Mouse (Mus musculus) heart, embryonic 15.5 days (tissue): ENCODE results near the gene Kcnk18. TPM values are rescaled to one million over a fixed set of nuclear protein-coding genes. Genes with fewer than 3 reads are reported as not detected.

ENCODE experiments used
- ATAC-seq: fragments of 200-750 bp; cut with Nextera tagmentation; replicated peaks from 2 replicates; pipeline ENCODE4 v1.8.0; 2017; ENCODE audit warnings: low read depth, moderate TSS enrichment; ENCODE audit not compliant: insufficient number of reproducible peaks, insufficient read depth, low FRiP score
- H3K27ac ChIP-seq: fragments of 300-500 bp; sonication (generic); 2 replicates; pipeline ENCODE4 v1.5.1; 2015; ENCODE audit warnings: mild to moderate bottlenecking, inconsistent platforms
- H3K27me3 ChIP-seq: fragments of 300-500 bp; sonication (generic); 2 replicates; pipeline ENCODE4 v1.6.1; 2015; ENCODE audit warnings: inconsistent platforms
- H3K36me3 ChIP-seq: fragments of 300-500 bp; sonication (generic); 2 replicates; pipeline ENCODE4 v1.6.1; 2015; ENCODE audit warnings: mild to moderate bottlenecking, inconsistent platforms
- H3K4me1 ChIP-seq: fragments of 300-500 bp; sonication (generic); replicated peaks from 2 replicates; pipeline ENCODE4 v1.6.1; 2015; ENCODE audit warnings: inconsistent platforms
- H3K4me2 ChIP-seq: fragments of 300-500 bp; sonication (generic); 2 replicates; pipeline ENCODE4 v1.6.1; 2015; ENCODE audit warnings: inconsistent platforms, mild to moderate bottlenecking, moderate library complexity
- H3K4me3 ChIP-seq: fragments of 300-500 bp; sonication (generic); 2 replicates; pipeline ENCODE4 v1.5.1; 2015; ENCODE audit warnings: mild to moderate bottlenecking, inconsistent platforms
- H3K9ac ChIP-seq: fragments of 300-500 bp; sonication (generic); 2 replicates; pipeline ENCODE4 v1.6.1; 2015; ENCODE audit warnings: mild to moderate bottlenecking, inconsistent platforms
- H3K9me3 ChIP-seq: fragments of 300-500 bp; sonication (generic); replicated peaks from 2 replicates; pipeline ENCODE4 v1.6.1; 2016; ENCODE audit warnings: inconsistent platforms
- WGBS: fragments of 180-500 bp; shearing (Covaris S2); methylation state at CpG from one replicate; pipeline ENCODE4 v1.1.7; 2015; ENCODE audit warnings: mixed read lengths; 5-methylcytosine and 5-hydroxymethylcytosine counted together
- polyA plus RNA-seq: library from polyadenylated mRNA; unstranded; fragments of >200 nt; fragmentation: Nextera tagmentation; extraction: Ambion mirVana; gene quantifications from 2 replicates; pipeline ENCODE4 v1.2.1, GENCODE M21; 2015

Kcnk18 gene
- polyA plus RNA-seq, 1 experiment from 2014 or later = not detected

- ATAC-seq = no peak
- H3K9me3 ChIP-seq = no peaks in the 10 kb centered on the region
- no peak overlapping the region for H3K4me2 ChIP-seq
- H3K4me3 ChIP-seq = no peak overlapping the region
- no peak overlapping the region for H3K27ac ChIP-seq
- H3K4me1 ChIP-seq = no peaks in the 10 kb centered on the region
- no peaks in the 10 kb centered on the region for H3K36me3 ChIP-seq
- WGBS = 70% methylated on average over 5 of the region's 5 CpGs
- H3K9ac ChIP-seq = no peak overlapping the region
- peaks cover 4% of the 10 kb centered on the region; the same call in 1 of the 2 replicates for H3K27me3 ChIP-seq
These were observed 13.8 kb downstream of the Kcnk18 start for GRCm38 (mm10) chr19:59232786-59233185.

GRCm38 (mm10) chr19:59235001-59235400, 16.0 kb downstream of the Kcnk18 start:
- H3K27me3 ChIP-seq = peaks cover 12% of the 10 kb centered on the region
- no peak overlapping the region for H3K9ac ChIP-seq
- H3K4me3 ChIP-seq = no peak overlapping the region
- no peaks in the 10 kb centered on the region for H3K4me1 ChIP-seq
- H3K9me3 ChIP-seq = no peaks in the 10 kb centered on the region
- H3K36me3 ChIP-seq = no peaks in the 10 kb centered on the region
- no peak overlapping the region for H3K4me2 ChIP-seq
- no peak overlapping the region for H3K27ac ChIP-seq
- no peak for ATAC-seq
- 67% methylated on average over 18 of the region's 18 CpGs for WGBS

GRCm38 (mm10) chr19:59236046-59236445, 17.0 kb downstream of the Kcnk18 start:
- Histone ChIP-seq H3K27ac (no peak overlapping the region), H3K4me2 (no peak overlapping the region), H3K27me3 (peaks cover 12% of the 10 kb centered on the region), H3K36me3 (no peaks in the 10 kb centered on the region), H3K4me1 (no peaks in the 10 kb centered on the region), H3K9me3 (no peaks in the 10 kb centered on the region), H3K9ac (no peak overlapping the region), H3K4me3 (no peak overlapping the region)
- 76% methylated on average over 6 of the region's 6 CpGs for WGBS
- no peak for ATAC-seq

- Histone ChIP-seq H3K4me2 (no peak overlapping the region), H3K9ac (no peak overlapping the region), H3K27me3 (peaks cover 12% of the 10 kb centered on the region), H3K4me3 (no peak overlapping the region), H3K9me3 (no peaks in the 10 kb centered on the region), H3K36me3 (no peaks in the 10 kb centered on the region), H3K27ac (no peak overlapping the region), H3K4me1 (no peaks in the 10 kb centered on the region)
- 70% methylated on average over 3 of the region's 3 CpGs for WGBS
- ATAC-seq = no peak
These were observed 19.6 kb downstream of the Kcnk18 start for GRCm38 (mm10) chr19:59238630-59239029.

GRCm38 (mm10) chr19:59239124-59239817, 20.3 kb downstream of the Kcnk18 start:
- Histone ChIP-seq H3K4me1 (no peaks in the 10 kb centered on the region), H3K27ac (no peak overlapping the region), H3K4me2 (no peak overlapping the region), H3K9me3 (no peaks in the 10 kb centered on the region), H3K36me3 (no peaks in the 10 kb centered on the region), H3K9ac (no peak overlapping the region), H3K4me3 (no peak overlapping the region), H3K27me3 (peaks cover 12% of the 10 kb centered on the region)
- WGBS = 19% methylated on average over 17 of the region's 17 CpGs
- ATAC-seq = no peak

GRCm38 (mm10) chr19:59241987-59242386, 23.0 kb downstream of the Kcnk18 start:
- Histone ChIP-seq H3K36me3 (no peaks in the 10 kb centered on the region), H3K4me3 (no peak overlapping the region), H3K9me3 (no peaks in the 10 kb centered on the region), H3K27me3 (peaks cover 7% of the 10 kb centered on the region), H3K4me2 (no peak overlapping the region), H3K4me1 (no peaks in the 10 kb centered on the region), H3K27ac (no peak overlapping the region), H3K9ac (no peak overlapping the region)
- 75% methylated on average over 4 of the region's 4 CpGs for WGBS
- ATAC-seq = no peak

- Histone ChIP-seq H3K36me3 (no peaks in the 10 kb centered on the region), H3K27ac (no peak overlapping the region), H3K4me2 (no peak overlapping the region), H3K4me3 (no peak overlapping the region), H3K9me3 (no peaks in the 10 kb centered on the region), H3K9ac (no peak overlapping the region), H3K4me1 (no peaks in the 10 kb centered on the region), H3K27me3 (peaks cover 7% of the 10 kb centered on the region)
- WGBS = 71% methylated on average over 2 of the region's 2 CpGs
- ATAC-seq = no peak
These were observed 24.0 kb downstream of the Kcnk18 start for GRCm38 (mm10) chr19:59243057-59243456.

GRCm38 (mm10) chr19:59248144-59248543, 29.1 kb downstream of the Kcnk18 start:
- no peak overlapping the region for H3K27ac ChIP-seq
- H3K36me3 ChIP-seq = no peaks in the 10 kb centered on the region
- 80% methylated on average over 4 of the region's 4 CpGs for WGBS
- H3K4me1 ChIP-seq = no peaks in the 10 kb centered on the region
- no peaks in the 10 kb centered on the region for H3K9me3 ChIP-seq
- H3K9ac ChIP-seq = no peak overlapping the region
- no peak for ATAC-seq
- no peak overlapping the region for H3K4me2 ChIP-seq
- H3K27me3 ChIP-seq = no peaks in the 10 kb centered on the region
- no peak overlapping the region for H3K4me3 ChIP-seq

- no peak overlapping the region for H3K9ac ChIP-seq
- H3K36me3 ChIP-seq = no peaks in the 10 kb centered on the region
- H3K27me3 ChIP-seq = no peaks in the 10 kb centered on the region
- H3K9me3 ChIP-seq = no peaks in the 10 kb centered on the region
- ATAC-seq = no peak; the same call in 1 of the 2 replicates
- H3K4me3 ChIP-seq = no peak overlapping the region
- H3K4me2 ChIP-seq = no peak overlapping the region
- no peak overlapping the region for H3K27ac ChIP-seq
- 66% methylated on average over 11 of the region's 11 CpGs for WGBS
- H3K4me1 ChIP-seq = no peaks in the 10 kb centered on the region
These were observed 29.7 kb downstream of the Kcnk18 start for GRCm38 (mm10) chr19:59248553-59249286.

- 72% methylated on average over 2 of the region's 2 CpGs for WGBS
These were observed 33.6 kb downstream of the Kcnk18 start for GRCm38 (mm10) chr19:59252651-59253050.

GRCm38 (mm10) chr19:59259633-59260032, 40.6 kb downstream of the Kcnk18 start:
- Histone ChIP-seq H3K4me1 (peaks cover 13% of the 10 kb centered on the region), H3K27ac (no peak overlapping the region), H3K4me3 (no peak overlapping the region), H3K36me3 (no peaks in the 10 kb centered on the region), H3K4me2 (no peak overlapping the region), H3K9me3 (no peaks in the 10 kb centered on the region), H3K9ac (no peak overlapping the region), H3K27me3 (peaks cover 29% of the 10 kb centered on the region)
- no peak for ATAC-seq
- 43% methylated on average over 5 of the region's 5 CpGs for WGBS

More at GRCm38 (mm10) chr19:59252651-59253050, 33.6 kb downstream of the Kcnk18 start:
- ATAC-seq = no peak
- Histone ChIP-seq H3K4me2 (no peak overlapping the region), H3K4me1 (no peaks in the 10 kb centered on the region), H3K27ac (no peak overlapping the region), H3K9me3 (no peaks in the 10 kb centered on the region), H3K9ac (no peak overlapping the region), H3K36me3 (no peaks in the 10 kb centered on the region), H3K27me3 (no peaks in the 10 kb centered on the region), H3K4me3 (no peak overlapping the region)
